Mouse (Mus musculus) kidney, adult 2 months (tissue): ENCODE results near the gene Hoxb5.

Experiments
- CTCF ChIP-seq: fragments of 200-500 bp; conservative IDR thresholded peaks from 2 replicates; pipeline ENCODE4 v1.5.1; 2011; ENCODE audit warnings: low read depth, mild to moderate bottlenecking, control low read depth, low read length, moderate library complexity, mixed read lengths; ENCODE audit not compliant: insufficient read depth, insufficient read length
- POLR2A ChIP-seq: fragments of 200-500 bp; IDR thresholded peaks from one replicate; pipeline ENCODE4 v1.6.1; 2011; ENCODE audit warnings: low read depth, low read length, control low read depth

DNA sequence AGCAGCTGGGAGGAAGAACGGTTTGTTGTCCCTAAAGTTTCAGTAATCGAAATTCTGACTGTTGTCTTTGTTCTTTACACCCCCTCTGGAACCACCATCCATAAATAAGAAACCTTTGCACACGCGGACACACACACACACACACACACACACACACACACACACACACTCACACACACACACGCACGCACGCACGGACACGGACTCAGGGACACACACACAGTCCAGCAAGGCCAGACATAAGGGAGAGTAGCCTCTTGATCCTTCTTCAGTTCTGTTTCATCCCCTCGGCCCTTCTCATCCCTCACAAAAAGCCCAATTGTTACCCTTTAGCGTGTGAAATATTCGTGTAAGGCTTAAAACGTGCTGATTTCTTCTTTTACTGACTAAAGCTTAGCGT, 24.8 kb upstream of the Hoxb5 start:
- TF ChIP-seq CTCF = no peak
- no peak for TF ChIP-seq POLR2A
